Mouse (Mus musculus) urinary bladder, adult 18-20 months (tissue): ENCODE results near the gene Immp2l.
A peak's percentile ranks its signal among the peaks of the same experiment; 100 is the strongest.

Experiments used
- DNase-seq, 2 experiments: peaks; one replicate each; pipeline ENCODE4 v3.0.0; 2022; ENCODE audit warnings: low spot score in 2 of 2, mixed read lengths in 2 of 2

Immp2l gene

DNA sequence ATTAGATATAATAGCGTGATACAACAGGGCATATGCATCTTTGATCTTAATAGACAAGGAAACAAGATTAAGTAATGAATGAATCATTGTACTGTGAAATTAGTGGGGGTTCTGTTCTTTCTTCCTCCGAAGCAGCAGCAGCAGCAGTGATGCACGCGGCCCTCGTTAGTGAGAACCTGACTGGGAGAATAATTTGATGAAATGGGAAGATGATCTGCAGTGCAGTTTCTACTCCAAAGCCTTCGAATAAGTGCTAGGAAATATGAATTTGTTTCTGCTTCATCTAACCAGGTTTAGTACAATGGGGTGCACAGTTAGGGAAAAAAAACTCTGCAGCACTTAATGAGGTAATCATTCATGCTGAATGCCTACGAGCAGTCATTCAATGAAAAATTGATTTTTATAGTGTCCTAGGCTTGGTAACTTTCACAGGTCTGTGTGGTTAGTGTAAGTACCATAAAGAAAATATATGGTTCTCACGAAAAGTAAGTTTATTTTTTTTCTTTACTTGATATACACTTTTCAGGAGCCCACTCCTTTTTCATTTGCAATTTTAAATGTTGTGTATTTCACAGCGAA, 401.3 kb downstream of the Immp2l start:
- DNase-seq: no peak

DNA sequence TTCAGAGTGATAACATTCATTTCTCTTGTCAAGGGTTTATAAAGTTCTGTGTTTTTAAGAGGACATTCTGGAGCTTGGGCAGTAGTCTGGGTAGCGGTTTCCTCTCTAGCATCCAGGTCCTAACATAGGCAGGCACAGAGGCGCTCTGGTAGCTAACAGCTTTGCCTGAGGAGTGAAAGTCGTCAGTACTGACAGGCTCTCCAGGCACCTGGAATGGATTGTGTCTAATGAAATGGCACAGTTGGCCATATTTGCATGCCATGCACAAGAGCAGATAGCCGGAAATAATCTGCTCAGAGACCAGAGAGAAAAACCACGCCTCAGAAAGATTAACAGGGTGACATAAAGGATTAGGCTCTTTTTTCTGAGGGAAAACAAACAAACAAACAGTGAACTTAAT, 403.6 kb downstream of the Immp2l start:
- no peak for DNase-seq

DNA sequence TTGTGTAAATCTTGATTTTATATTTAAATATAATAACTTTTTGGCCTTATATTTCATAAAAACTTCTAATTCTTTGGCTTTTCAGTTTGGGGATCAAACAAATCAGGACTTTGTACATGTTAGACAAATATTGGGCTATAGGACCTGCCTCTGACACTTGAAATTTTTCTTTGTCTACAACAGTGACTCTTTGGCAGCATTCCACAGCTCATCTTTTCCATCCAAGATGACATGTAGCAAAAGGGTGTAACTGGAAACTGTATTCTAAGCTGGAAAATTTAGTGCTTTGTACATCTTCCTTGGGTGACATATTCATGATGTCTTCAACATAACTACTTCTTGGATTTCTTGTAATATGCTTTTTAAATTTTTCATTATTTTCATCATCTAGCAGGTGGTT, 404.9 kb downstream of the Immp2l start:
- no peak for DNase-seq

GRCm38 (mm10) chr12:41436206-41436985, 412.5 kb downstream of the Immp2l start:
- no peak for DNase-seq

DNA sequence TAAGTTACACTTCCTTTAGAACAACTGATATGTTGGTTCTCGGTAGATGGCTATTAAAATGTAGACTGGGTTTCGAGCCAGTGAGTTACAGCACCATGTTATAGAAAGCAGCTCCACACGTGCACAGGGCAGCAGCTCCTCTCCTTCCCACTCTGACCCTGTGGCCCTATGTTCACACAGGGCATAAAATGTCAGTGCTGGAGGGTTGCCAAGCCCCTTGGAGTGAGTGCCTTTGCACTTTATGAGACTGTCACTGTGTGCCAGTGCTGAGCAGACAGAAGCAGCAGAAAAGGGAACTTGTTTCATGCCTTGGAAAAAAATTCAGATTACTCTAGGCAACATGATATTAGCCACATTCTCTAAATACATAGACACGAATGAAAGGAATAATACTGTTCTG, 414.6 kb downstream of the Immp2l start:
- no peak for DNase-seq

- no peak for DNase-seq
These were observed 444.6 kb downstream of the Immp2l start for GRCm38 (mm10) chr12:41468374-41468991.

DNA sequence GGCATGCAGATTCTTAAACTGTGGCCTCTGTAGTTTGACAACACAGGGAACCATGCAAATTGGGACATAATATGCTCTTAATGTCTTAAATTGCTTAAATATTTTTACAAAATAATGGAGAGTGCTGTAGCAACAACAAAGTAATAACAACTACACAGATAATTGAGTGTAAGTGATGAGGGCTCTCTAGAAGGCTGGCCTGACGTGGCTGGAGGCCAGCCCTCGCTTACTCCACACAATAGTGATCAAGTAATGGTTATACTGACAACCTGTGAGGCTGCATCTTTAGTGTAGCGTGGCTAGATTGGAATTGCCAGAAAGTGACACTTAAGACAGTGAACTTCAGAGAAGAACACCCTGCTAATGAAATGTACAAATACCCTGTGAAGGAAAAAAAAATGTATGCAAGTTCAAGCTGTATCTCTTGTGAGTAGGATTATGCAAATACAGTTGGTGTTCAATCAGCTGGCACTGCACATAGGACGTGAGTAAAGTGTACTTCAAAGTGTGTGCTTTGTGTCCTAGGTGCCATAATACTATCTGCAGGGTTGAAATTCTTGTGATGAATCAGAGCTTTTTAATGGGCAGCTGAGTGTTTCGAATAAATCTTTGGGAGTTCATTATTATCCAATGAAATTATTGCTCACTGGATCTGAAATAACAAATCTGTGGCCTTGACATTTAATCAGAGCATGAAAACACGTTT, 445.4 kb downstream of the Immp2l start:
- DNase-seq: no peak

- no peak for DNase-seq
These were observed 457.6 kb downstream of the Immp2l start for GRCm38 (mm10) chr12:41481486-41481885.

DNA sequence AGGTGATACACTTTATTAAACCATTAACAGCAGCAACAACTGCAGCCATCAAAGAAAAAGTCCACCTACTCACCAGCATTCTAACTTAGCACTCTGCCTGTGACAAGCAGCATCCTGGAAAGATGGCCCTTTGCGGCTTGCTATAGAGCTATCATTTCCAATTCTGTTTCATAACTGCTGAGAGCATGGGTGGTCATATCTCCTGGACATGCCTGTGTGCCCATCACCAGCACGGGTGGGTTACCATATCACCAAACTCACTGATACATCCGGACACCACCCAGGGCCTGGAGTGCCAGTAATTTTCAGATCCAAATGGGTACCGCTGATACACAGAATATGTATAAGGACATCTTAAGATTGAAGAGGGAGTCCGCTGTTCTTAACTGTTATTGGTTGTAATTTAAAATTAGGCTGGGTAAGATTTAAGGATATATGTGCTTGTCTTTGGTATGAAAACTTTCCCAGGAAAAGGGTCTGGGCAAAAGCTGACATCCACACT, 459.3 kb downstream of the Immp2l start:
- DNase-seq: no peak

- no peak for DNase-seq
These were observed 459.9 kb downstream of the Immp2l start for GRCm38 (mm10) chr12:41483593-41484451.

DNA sequence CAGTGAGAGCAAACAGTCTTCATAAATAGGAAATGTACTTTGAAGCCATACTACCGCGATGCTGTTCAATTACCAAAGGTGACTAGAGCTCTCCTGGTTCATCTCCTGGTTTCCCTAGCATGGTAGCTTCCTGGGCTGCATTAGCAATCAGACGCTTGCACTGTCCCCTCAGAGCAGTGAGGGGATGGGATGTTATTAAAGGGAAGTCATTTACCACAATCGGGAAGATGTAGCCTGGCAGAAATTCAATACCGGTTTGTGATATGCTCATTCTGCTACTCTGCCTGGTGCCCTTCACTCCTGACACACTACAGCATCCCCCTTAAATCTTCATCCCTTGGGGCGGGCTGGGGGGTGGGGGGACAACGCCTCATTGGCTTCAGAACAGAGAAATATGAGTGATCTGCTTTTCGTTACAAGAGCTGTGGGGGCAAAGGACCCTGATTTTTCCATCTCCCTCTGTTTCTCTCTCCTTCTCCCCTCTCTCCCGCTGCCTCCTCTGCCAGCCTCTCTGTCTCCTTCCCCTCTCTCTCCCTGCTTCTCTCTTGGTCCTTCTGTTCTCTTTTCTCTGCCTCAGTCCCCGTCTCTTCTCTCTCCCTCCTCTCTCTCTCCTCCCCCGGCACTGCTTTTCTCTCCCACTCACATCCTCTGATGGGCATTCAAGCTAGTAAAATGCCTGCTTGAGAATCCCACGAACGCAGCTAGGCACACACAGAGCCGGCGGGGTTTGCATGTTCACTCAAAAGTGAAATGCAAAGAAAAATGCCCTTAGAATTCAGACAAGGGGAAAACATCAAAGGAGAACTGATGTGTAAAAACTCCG, 461.0 kb downstream of the Immp2l start:
- no peak for DNase-seq

GRCm38 (mm10) chr12:41485512-41486215, 461.8 kb downstream of the Immp2l start:
- peak in 1 of 2 experiments; percentile 7 for DNase-seq

- no peak for DNase-seq
These were observed 462.4 kb downstream of the Immp2l start, which contains the start of gene Lrrn3 for GRCm38 (mm10) chr12:41486331-41486730. TSS of gene Lrrn3 (minus strand) at chr12:41486431.

DNA sequence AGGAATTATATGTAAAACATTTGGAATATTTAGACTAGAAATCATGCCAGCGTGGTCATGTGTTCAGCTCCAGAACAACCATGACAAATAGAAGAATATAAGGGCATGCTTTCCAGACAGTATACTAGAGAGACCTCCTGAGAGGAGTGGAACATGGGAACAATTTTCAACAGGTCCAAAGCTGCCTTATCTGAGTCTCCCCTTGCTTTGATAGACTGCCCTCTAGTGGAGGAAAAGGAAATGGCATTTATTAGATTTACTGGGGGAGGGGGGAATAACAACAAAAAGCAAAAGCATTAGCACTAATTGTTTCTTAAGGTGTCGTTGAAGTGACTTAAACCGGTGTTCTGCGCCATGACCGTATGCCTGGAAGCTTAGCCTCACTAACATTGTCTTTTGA, 463.1 kb downstream of the Immp2l start:
- DNase-seq: no peak

GRCm38 (mm10) chr12:41494620-41495019, 470.7 kb downstream of the Immp2l start:
- no peak for DNase-seq

- DNase-seq: no peak
These were observed 476.3 kb downstream of the Immp2l start for GRCm38 (mm10) chr12:41500049-41500820.

GRCm38 (mm10) chr12:41508610-41509009, 484.7 kb downstream of the Immp2l start:
- no peak for DNase-seq

DNA sequence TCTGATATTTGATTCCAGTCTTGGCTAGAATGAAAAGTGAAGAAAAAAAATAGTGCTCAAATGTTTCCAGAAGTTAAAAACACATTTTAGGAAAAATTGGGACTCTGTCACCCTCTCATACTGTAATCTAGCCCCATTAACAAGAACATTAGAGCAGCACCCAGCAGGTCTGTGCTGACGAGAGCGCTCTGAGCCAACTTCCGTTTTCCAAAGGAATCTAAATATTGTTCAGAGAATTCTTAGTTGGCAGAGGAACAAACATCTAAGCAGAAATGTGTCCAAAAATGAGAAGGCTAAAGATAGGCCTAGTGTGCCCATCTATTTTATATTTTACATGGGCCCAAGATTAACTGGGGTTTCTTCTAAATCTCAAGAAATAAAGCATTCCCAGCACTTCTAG, 486.7 kb downstream of the Immp2l start:
- no peak for DNase-seq

- no peak for DNase-seq
These were observed 495.0 kb downstream of the Immp2l start for GRCm38 (mm10) chr12:41518897-41519296.
